Mouse (Mus musculus): ENCODE measurements at regions not wholly inside any gene's neighbourhood (a gene's known extent, or its start where the extent isn't known, plus 50 kb on each side); places are given as distances from the start of the nearest gene placed in this dataset.

- intact Hi-C loops (cut with DNase I) = no loop called here
- DNase-seq (ENCODE audit: extremely low spot score in 1 of 2, low spot score in 2 of 2) = no peak
Observed at GRCm38 (mm10) chr14:48942882-48943281, 123.0 kb upstream of the Ap5m1 start.

- DNase-seq (ENCODE audit: extremely low spot score in 1 of 2, low spot score in 2 of 2) = peak; percentile 22 to 35
- intact Hi-C loops (cut with DNase I) = no loop called here
Observed at GRCm38 (mm10) chr14:48930886-48931285, 135.0 kb upstream of the Ap5m1 start.

GRCm38 (mm10) chr14:48925870-48926269 is 140.0 kb upstream of the Ap5m1 start:
- intact Hi-C loops (cut with DNase I) = no loop called here
- no peak for DNase-seq (ENCODE audit: extremely low spot score in 1 of 2, low spot score in 2 of 2)

GRCm38 (mm10) chr14:48909420-48909819 is 156.5 kb upstream of the Ap5m1 start:
- DNase-seq (ENCODE audit: extremely low spot score in 1 of 2, low spot score in 2 of 2) = no peak
- intact Hi-C loops (cut with DNase I) = no loop called here

- DNase-seq (ENCODE audit: extremely low spot score in 1 of 2, low spot score in 2 of 2) = no peak
- intact Hi-C loops (cut with DNase I) = no loop called here
Observed at GRCm38 (mm10) chr14:48907991-48908698, 157.8 kb upstream of the Ap5m1 start.

GRCm38 (mm10) chr14:48907403-48907973 is 158.4 kb upstream of the Ap5m1 start:
- DNase-seq (ENCODE audit: extremely low spot score in 1 of 2, low spot score in 2 of 2) = no peak
- intact Hi-C loops (cut with DNase I) = no loop called here

GRCm38 (mm10) chr14:48906956-48907355 is 158.9 kb upstream of the Ap5m1 start:
- intact Hi-C loops (cut with DNase I) = no loop called here
- no peak for DNase-seq (ENCODE audit: extremely low spot score in 1 of 2, low spot score in 2 of 2)

GRCm38 (mm10) chr14:48904576-48904975 is 161.3 kb upstream of the Ap5m1 start:
- DNase-seq (ENCODE audit: extremely low spot score in 1 of 2, low spot score in 2 of 2) = no peak
- intact Hi-C loops (cut with DNase I) = no loop called here

GRCm38 (mm10) chr14:48903526-48903925 is 162.4 kb upstream of the Ap5m1 start:
- DNase-seq (ENCODE audit: extremely low spot score in 1 of 2, low spot score in 2 of 2) = peak in 1 of 2 experiments; percentile 25
- intact Hi-C loops (cut with DNase I) = no loop called here

GRCm38 (mm10) chr14:48900201-48900600 is 165.7 kb upstream of the Ap5m1 start:
- DNase-seq (ENCODE audit: extremely low spot score in 1 of 2, low spot score in 2 of 2) = no peak
- intact Hi-C loops (cut with DNase I) = no loop called here

- no peak for DNase-seq (ENCODE audit: extremely low spot score in 1 of 2, low spot score in 2 of 2)
- intact Hi-C loops (cut with DNase I) = no loop called here
Observed at GRCm38 (mm10) chr14:48897140-48897539, 168.8 kb upstream of the Ap5m1 start.

GRCm38 (mm10) chr14:48896235-48896634 is 169.7 kb upstream of the Ap5m1 start:
- intact Hi-C loops (cut with DNase I) = no loop called here
- no peak for DNase-seq (ENCODE audit: extremely low spot score in 1 of 2, low spot score in 2 of 2)

- DNase-seq (ENCODE audit: extremely low spot score in 1 of 2, low spot score in 2 of 2) = no peak
- intact Hi-C loops (cut with DNase I) = no loop called here
Observed at GRCm38 (mm10) chr14:48891216-48891615, 174.7 kb upstream of the Ap5m1 start.

- intact Hi-C loops (cut with DNase I) = no loop called here
- no peak for DNase-seq (ENCODE audit: extremely low spot score in 1 of 2, low spot score in 2 of 2)
Observed at GRCm38 (mm10) chr14:48888954-48889353, 176.9 kb upstream of the Ap5m1 start.

- DNase-seq (ENCODE audit: extremely low spot score in 1 of 2, low spot score in 2 of 2) = no peak
- intact Hi-C loops (cut with DNase I) = no loop called here
Observed at GRCm38 (mm10) chr14:48880041-48880440, 185.9 kb upstream of the Ap5m1 start.

- no peak for DNase-seq (ENCODE audit: extremely low spot score in 1 of 2, low spot score in 2 of 2)
- intact Hi-C loops (cut with DNase I) = no loop called here
Observed at GRCm38 (mm10) chr14:48877998-48878657, 187.8 kb upstream of the Ap5m1 start.

- intact Hi-C loops (cut with DNase I) = no loop called here
- no peak for DNase-seq (ENCODE audit: extremely low spot score in 1 of 2, low spot score in 2 of 2)
Observed at GRCm38 (mm10) chr14:48871313-48871712, 194.6 kb upstream of the Ap5m1 start.

GRCm38 (mm10) chr14:48869956-48870355 is 195.9 kb upstream of the Ap5m1 start:
- DNase-seq (ENCODE audit: extremely low spot score in 1 of 2, low spot score in 2 of 2) = no peak
- intact Hi-C loops (cut with DNase I) = no loop called here

GRCm38 (mm10) chr14:48855453-48855852 is 181.8 kb upstream of the Otx2 start:
- intact Hi-C loops (cut with DNase I) = no loop called here
- no peak for DNase-seq (ENCODE audit: extremely low spot score in 1 of 2, low spot score in 2 of 2)

GRCm38 (mm10) chr14:48854188-48854924 is 180.7 kb upstream of the Otx2 start:
- no peak for DNase-seq (ENCODE audit: extremely low spot score in 1 of 2, low spot score in 2 of 2)
- intact Hi-C loops (cut with DNase I) = no loop called here

Data from left cerebral cortex, postnatal 10 days (tissue).